8 mouse cellular contexts compared by ENCODE assay signal in the genomic region with DNA sequence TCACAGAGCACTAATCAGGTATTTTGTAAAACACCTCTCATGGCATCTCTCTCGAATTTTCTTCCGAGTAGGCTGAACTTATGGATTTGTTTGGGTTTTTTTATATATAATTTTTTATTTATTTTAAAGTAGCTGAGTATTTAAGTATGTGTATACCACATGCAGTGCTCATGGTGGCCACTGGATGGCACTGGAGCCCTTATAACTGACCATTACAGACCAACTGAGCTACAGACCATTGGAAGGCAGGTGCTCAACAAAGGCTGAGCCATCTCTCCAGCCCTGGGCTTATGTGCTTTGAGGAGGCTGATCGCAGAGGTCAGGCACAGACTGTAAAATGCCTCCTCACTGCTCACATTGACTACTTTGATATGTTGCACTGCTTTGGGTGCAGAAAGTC. TPM values are rescaled to one million over a fixed set of nuclear protein-coding genes. Genes with fewer than 3 reads are reported as not detected.
A peak's percentile ranks its signal among the peaks of the same experiment; 100 is the strongest.
DNase-seq lines count a peak whose midpoint lies in the region; ATAC-seq and TF ChIP-seq lines count a peak whose summit lies in the region.

No protein-coding gene starts in this region.

- H3K4me2 ChIP-seq in midbrain, embryonic 11.5 days: no peak overlapping the region
- no peak overlapping the region for H3K4me2 ChIP-seq in midbrain, embryonic 16.5 days (ENCODE audit: low read length)

- H3K9ac ChIP-seq in midbrain, embryonic 11.5 days (ENCODE audit: low read length): no peak overlapping the region
- no peak overlapping the region for H3K9ac ChIP-seq in midbrain, embryonic 16.5 days (ENCODE audit: low read depth, low read length)

- no peak for TF ChIP-seq POLR2A in bone marrow, adult 2 months (IDR thresholded peaks at IDR 0.05; ENCODE audit: borderline replicate concordance, control insufficient read depth, low read depth, low read length)
- TF ChIP-seq POLR2A in thymus, adult 2 months (IDR thresholded peaks at IDR 0.05; ENCODE audit: control insufficient read depth, extremely low read depth, insufficient read depth, low read length, poor library complexity): no peak

- peaks cover 3% of the 10 kb centered on the region; the same call in 1 of the 2 replicates for H3K9me3 ChIP-seq in midbrain, embryonic 11.5 days (ENCODE audit: control insufficient read depth, low read length)
- no peaks in the 10 kb centered on the region for H3K9me3 ChIP-seq in midbrain, embryonic 16.5 days (replicated peaks; ENCODE audit: control insufficient read depth, low read length, poor library complexity, severe bottlenecking)

- WGBS in midbrain, embryonic 11.5 days: 59% methylated on average over 3 of the region's 3 CpGs
- 61% methylated on average over 3 of the region's 3 CpGs for WGBS in midbrain, embryonic 16.5 days
- WGBS in bone marrow, adult 2 months: 37% methylated on average over 3 of the region's 3 CpGs
- WGBS in thymus, adult 2 months: 45% methylated on average over 3 of the region's 3 CpGs

- TF ChIP-seq CTCF in bone marrow, adult 2 months (IDR thresholded peaks at IDR 0.05; ENCODE audit: control insufficient read depth, insufficient read depth, low read length): peak; percentile 76
- TF ChIP-seq CTCF in thymus, adult 2 months (IDR thresholded peaks at IDR 0.05; ENCODE audit: borderline replicate concordance, control insufficient read depth, extremely low read depth, insufficient read depth, low read length, poor library complexity): peak; percentile 42; the same call in 1 of the 2 replicates

- intact Hi-C loops in left cerebral cortex, postnatal 36 days (cut with DNase I): loop anchor here (10.0 kb wide), 1 partner anchor 176 kb away; no protein-coding TSS in a partner anchor

- H3K27me3 ChIP-seq in midbrain, embryonic 11.5 days (ENCODE audit: control insufficient read depth, insufficient read depth, low read length): no peaks in the 10 kb centered on the region
- no peaks in the 10 kb centered on the region for H3K27me3 ChIP-seq in midbrain, embryonic 16.5 days (ENCODE audit: control insufficient read depth, insufficient read depth, low read depth, low read length)
- H3K27me3 ChIP-seq in thymus, adult 2 months (ENCODE audit: control insufficient read depth, insufficient read depth, low read length): no peaks in the 10 kb centered on the region

- H3K36me3 ChIP-seq in midbrain, embryonic 11.5 days (ENCODE audit: control insufficient read depth, insufficient read depth, low read length): no peaks in the 10 kb centered on the region
- no peaks in the 10 kb centered on the region for H3K36me3 ChIP-seq in midbrain, embryonic 16.5 days (ENCODE audit: control insufficient read depth, insufficient read depth, low read length)
- no peaks in the 10 kb centered on the region for H3K36me3 ChIP-seq in thymus, adult 2 months (ENCODE audit: control insufficient read depth, insufficient read depth, low read length)

- no peak for ATAC-seq in midbrain, embryonic 11.5 days (ENCODE audit: low FRiP score)
- no peak for ATAC-seq in midbrain, embryonic 16.5 days
- ATAC-seq in erythroid progenitor cell, adult 5-6 weeks (replicated peaks; ENCODE audit: low FRiP score, poor library complexity, severe bottlenecking): peak; percentile 62

- H3K4me1 ChIP-seq in midbrain, embryonic 11.5 days (ENCODE audit: control insufficient read depth, insufficient read depth, low read length): peaks cover 7% of the 10 kb centered on the region; the same call in 1 of the 2 replicates
- no peaks in the 10 kb centered on the region for H3K4me1 ChIP-seq in midbrain, embryonic 16.5 days (ENCODE audit: control insufficient read depth, insufficient read depth, low read length)
- H3K4me1 ChIP-seq in bone marrow, adult 2 months (ENCODE audit: control insufficient read depth, insufficient read depth, low read length): no peaks in the 10 kb centered on the region
- peaks cover 28% of the 10 kb centered on the region for H3K4me1 ChIP-seq in thymus, adult 2 months (replicated peaks; ENCODE audit: control insufficient read depth, insufficient read depth, low read length)

- H3K4me3 ChIP-seq in midbrain, embryonic 11.5 days (ENCODE audit: low read depth, low read length): no peak overlapping the region
- no peak overlapping the region for H3K4me3 ChIP-seq in midbrain, embryonic 16.5 days (ENCODE audit: low read depth, low read length)
- no peak overlapping the region for H3K4me3 ChIP-seq in bone marrow, adult 2 months (replicated peaks; ENCODE audit: control insufficient read depth, low read depth, low read length)
- no peak overlapping the region for H3K4me3 ChIP-seq in thymus, adult 2 months (ENCODE audit: control insufficient read depth, insufficient read depth, low read length)

- peak; percentile 94 for DNase-seq in midbrain, embryonic 11.5 days (ENCODE audit: low spot score, missing footprints)
- DNase-seq in hindlimb bud, embryonic 11.5 days (ENCODE audit: extremely low spot score, low read depth, low spot score): peak; percentile 46
- DNase-seq in left cerebral cortex, postnatal 36 days (ENCODE audit: low spot score in 2 of 2): peak; percentile 45 to 52
- peak; percentile 65 to 73 for DNase-seq in natural killer cell, adult 2 months (ENCODE audit: low spot score in 2 of 2)
- DNase-seq in thymus, adult 2 months: peak; percentile 86

- no peak overlapping the region for H3K27ac ChIP-seq in midbrain, embryonic 11.5 days (ENCODE audit: low read depth, low read length)
- H3K27ac ChIP-seq in midbrain, embryonic 16.5 days (ENCODE audit: low read length): no peak overlapping the region
- no peak overlapping the region for H3K27ac ChIP-seq in bone marrow, adult 2 months (ENCODE audit: control insufficient read depth, insufficient read depth, low read depth, low read length, poor library complexity)
- H3K27ac ChIP-seq in thymus, adult 2 months (ENCODE audit: control insufficient read depth, insufficient read depth, low read length): no peak overlapping the region

RNA-seq across cellular contexts. Expression of a gene that starts 22.8 kb away (rescaled TPM):
- 4.8 and 5.9 TPM in 2 replicates for polyA plus RNA-seq in midbrain, embryonic 11.5 days (2014; fragmentation: Nextera tagmentation; extraction: Ambion mirVana)
- 0.53 and 1.1 TPM in 2 replicates for polyA plus RNA-seq in midbrain, embryonic 16.5 days (2015; fragmentation: Nextera tagmentation; extraction: Ambion mirVana)
- polyA plus RNA-seq in bone marrow, adult 2 months (2011; ENCODE audit: insufficient read depth, insufficient read length, low replicate concordance, missing spikeins): 6.5 and 10.7 TPM in 2 replicates
- not detected in 2 replicates for total RNA-seq in erythroid progenitor cell, adult 5-6 weeks (2015; ENCODE audit: low replicate concordance)
- not detected in 2 replicates for total RNA-seq in erythroid progenitor cell, adult 5-6 weeks (2017; ENCODE audit: low replicate concordance)
- 1 to 10 TPM; 4.0 to 4.4 TPM for total RNA-seq in left cerebral cortex, postnatal 36 days (2021)
- 56.2 and 69.8 TPM in 2 replicates for polyA plus RNA-seq in thymus, adult 2 months (2012; rRNA removed)
